Mouse (Mus musculus) megakaryocyte, embryonic 14.5 days (primary cell): ENCODE results near the gene Ces1b.

Experiments used
- FLI1 ChIP-seq: IDR thresholded peaks from 2 replicates; pipeline ENCODE4 v1.6.1; 2012; ENCODE audit warnings: low read length, inconsistent platforms, mixed read lengths
- GATA1 ChIP-seq: IDR thresholded peaks from 3 replicates; pipeline ENCODE4 v1.6.1; 2012; ENCODE audit warnings: mixed read lengths, low read length, inconsistent platforms, borderline replicate concordance

GRCm38 (mm10) chr8:93063416-93064117, 16.2 kb downstream of the Ces1b start:
- TF ChIP-seq FLI1, result no peak
- no peak for TF ChIP-seq GATA1
